Mouse (Mus musculus) lung, postnatal 0 days (tissue): ENCODE data around the gene Dmpk. TPM values are rescaled to one million over a fixed set of nuclear protein-coding genes. Genes with fewer than 3 reads are reported as not detected.

Experiments
- ATAC-seq: fragments of 200-750 bp; cut with Nextera tagmentation; 2 replicates; pipeline ENCODE4 v1.8.0; 2017; ENCODE audit warnings: moderate library complexity
- DNase-seq: peaks from one replicate; pipeline ENCODE4 v3.0.0-alpha.2; 2016; ENCODE audit warnings: low spot score
- H3K27ac ChIP-seq: fragments of 300-500 bp; sonication (generic); 2 replicates; pipeline ENCODE4 v1.5.1; 2014; ENCODE audit warnings: antibody characterized with exemption, mild to moderate bottlenecking, low read length, mixed read lengths
- H3K27me3 ChIP-seq: fragments of 300-500 bp; sonication (generic); replicated peaks from 2 replicates; pipeline ENCODE4 v1.6.1; 2014; ENCODE audit warnings: low read length, mixed read lengths; ENCODE audit not compliant: insufficient read depth
- H3K36me3 ChIP-seq: fragments of 300-500 bp; sonication (generic); 2 replicates; pipeline ENCODE4 v1.6.1; 2014; ENCODE audit warnings: low read length, mixed read lengths; ENCODE audit not compliant: insufficient read depth
- H3K4me1 ChIP-seq: fragments of 300-500 bp; sonication (generic); 2 replicates; pipeline ENCODE4 v1.6.1; 2014; ENCODE audit warnings: antibody characterized with exemption, low read depth, low read length, mixed read lengths; ENCODE audit not compliant: insufficient read depth
- H3K4me2 ChIP-seq: fragments of 300-500 bp; sonication (generic); replicated peaks from 2 replicates; pipeline ENCODE4 v1.6.1; 2014; ENCODE audit warnings: low read depth, mild to moderate bottlenecking, low read length, moderate library complexity, mixed read lengths
- H3K4me3 ChIP-seq: fragments of 300-500 bp; sonication (generic); 2 replicates; pipeline ENCODE4 v1.5.1; 2014; ENCODE audit warnings: low read depth, low read length
- H3K9ac ChIP-seq: fragments of 300-500 bp; sonication (generic); replicated peaks from 2 replicates; pipeline ENCODE4 v1.6.1; 2014; ENCODE audit warnings: low read depth, mild to moderate bottlenecking
- H3K9me3 ChIP-seq: fragments of 300-500 bp; sonication (generic); 2 replicates; pipeline ENCODE4 v1.6.1; 2016; ENCODE audit warnings: low read length, mixed read lengths
- CTCF ChIP-seq: IDR thresholded peaks from 2 replicates; pipeline ENCODE4 v1.5.1; 2016; ENCODE audit warnings: antibody characterized with exemption, mild to moderate bottlenecking
- EP300 ChIP-seq: IDR thresholded peaks from 2 replicates; pipeline ENCODE4 v1.6.1; 2016; ENCODE audit warnings: antibody characterized with exemption, mild to moderate bottlenecking, control low read depth
- WGBS: fragments of 180-500 bp; shearing (Covaris S2); extraction: QIAGEN DNeasy Blood & Tissue Kit; methylation state at CpG from one replicate; pipeline ENCODE4 v1.1.7; 2014; 5-methylcytosine and 5-hydroxymethylcytosine counted together
- polyA plus RNA-seq: library from polyadenylated mRNA; unstranded; fragments of >200 nt; fragmentation: Nextera tagmentation; extraction: Ambion mirVana; gene quantifications from 2 replicates; pipeline ENCODE4 v1.2.1, GENCODE M21; 2015

The Dmpk gene
- polyA plus RNA-seq, 1 experiment from 2014 or later = 11.5 TPM

GRCm38 (mm10) chr7:19093174-19093521 lies 9.5 kb downstream of the Dmpk start:
- TF ChIP-seq CTCF (peak; percentile 90), EP300 (no peak)
- Histone ChIP-seq H3K27ac (no peak overlapping the region; the same call in 1 of the 2 replicates), H3K4me2 (peak overlapping the region; percentile 93), H3K9ac (no peak overlapping the region), H3K36me3 (no peaks in the 10 kb centered on the region), H3K4me1 (peaks cover 14% of the 10 kb centered on the region), H3K9me3 (no peaks in the 10 kb centered on the region), H3K4me3 (peak overlapping the region; percentile 69), H3K27me3 (no peaks in the 10 kb centered on the region)
- ATAC-seq (peak; percentile 74), DNase-seq (peak; percentile 82)
- WGBS = 1% methylated on average over 7 of the region's 15 CpGs

GRCm38 (mm10) chr7:19093537-19094385 lies 10.1 kb downstream of the Dmpk start:
- H3K9ac ChIP-seq = peak overlapping the region; percentile 55
- H3K4me3 ChIP-seq = peak overlapping the region; percentile 69
- H3K9me3 ChIP-seq = no peaks in the 10 kb centered on the region
- H3K27ac ChIP-seq = peak overlapping the region; percentile 92
- no peaks in the 10 kb centered on the region for H3K36me3 ChIP-seq
- ATAC-seq (peak; percentile 89), DNase-seq (peak; percentile 99)
- no peaks in the 10 kb centered on the region for H3K27me3 ChIP-seq
- under 1% methylated on average over 43 of the region's 45 CpGs for WGBS
- peak overlapping the region; percentile 93 for H3K4me2 ChIP-seq
- no peak for TF ChIP-seq EP300
- no peak for TF ChIP-seq CTCF
- peaks cover 14% of the 10 kb centered on the region for H3K4me1 ChIP-seq

- Histone ChIP-seq H3K4me3 (peak within 1 kb of the TSS; percentile 69), H3K9ac (peak within 1 kb of the TSS; percentile 55), H3K9me3 (no peaks in the 10 kb centered on the region), H3K36me3 (no peaks in the 10 kb centered on the region), H3K4me2 (peak within 1 kb of the TSS; percentile 93), H3K4me1 (peaks cover 14% of the 10 kb centered on the region), H3K27ac (peak within 1 kb of the TSS; percentile 92), H3K27me3 (no peaks in the 10 kb centered on the region)
- whole genome bisulfite sequencing = 2% methylated on average over 20 of the region's 36 CpGs
- no peak for TF ChIP-seq CTCF
- TF ChIP-seq EP300 = no peak
- ATAC-seq (peak; percentile 4; the same call in 1 of the 2 replicates), DNase-seq (peak; percentile 70)
Measured at GRCm38 (mm10) chr7:19094471-19094825, 10.8 kb downstream of the Dmpk start, which contains the start of gene Six5. Six5 (plus strand) TSS chr7:19094594.

DNA sequence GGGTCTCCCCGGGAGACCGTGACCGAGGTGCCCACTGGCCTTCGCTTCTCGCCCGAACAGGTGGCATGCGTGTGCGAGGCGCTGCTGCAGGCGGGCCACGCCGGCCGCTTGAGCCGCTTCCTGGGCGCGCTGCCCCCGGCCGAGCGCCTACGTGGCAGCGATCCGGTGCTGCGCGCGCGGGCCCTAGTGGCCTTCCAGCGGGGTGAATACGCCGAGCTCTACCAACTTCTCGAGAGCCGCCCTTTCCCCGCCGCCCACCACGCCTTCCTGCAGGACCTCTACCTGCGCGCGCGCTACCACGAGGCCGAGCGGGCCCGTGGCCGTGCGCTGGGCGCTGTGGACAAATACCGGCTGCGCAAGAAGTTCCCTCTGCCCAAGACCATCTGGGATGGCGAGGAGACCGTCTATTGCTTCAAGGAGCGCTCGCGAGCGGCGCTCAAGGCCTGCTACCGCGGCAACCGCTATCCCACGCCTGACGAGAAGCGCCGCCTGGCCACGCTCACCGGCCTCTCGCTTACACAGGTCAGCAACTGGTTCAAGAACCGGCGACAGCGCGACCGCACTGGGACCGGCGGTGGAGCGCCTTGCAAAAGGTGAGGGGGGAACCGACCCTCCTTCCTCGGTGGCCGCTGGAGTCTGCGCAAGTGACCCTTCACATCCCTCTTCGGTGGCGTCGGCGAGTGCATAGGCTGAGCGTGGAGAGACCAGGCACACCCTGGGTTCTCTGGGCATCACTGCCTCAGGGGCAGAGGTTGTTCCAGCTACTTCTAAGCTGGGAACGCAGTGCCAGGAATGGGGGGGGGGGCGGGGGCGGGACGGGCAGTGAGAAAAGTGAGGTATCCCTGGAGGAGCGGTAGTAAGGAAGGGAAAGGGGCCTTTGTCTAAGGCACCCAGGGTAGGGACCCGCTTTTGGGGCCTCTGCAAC lies 11.4 kb downstream of the Dmpk start:
- peak overlapping the region; percentile 55 for H3K9ac ChIP-seq
- H3K36me3 ChIP-seq = no peaks in the 10 kb centered on the region
- peak overlapping the region; percentile 93 for H3K4me2 ChIP-seq
- H3K9me3 ChIP-seq = no peaks in the 10 kb centered on the region
- DNase-seq (peak; percentile 64), ATAC-seq (0 out of 2 replicates have a peak, but pooled peaks have one; percentile 2)
- H3K27ac ChIP-seq = peak overlapping the region; percentile 92
- H3K27me3 ChIP-seq = no peaks in the 10 kb centered on the region
- H3K4me1 ChIP-seq = peaks cover 14% of the 10 kb centered on the region
- peak overlapping the region; percentile 69 for H3K4me3 ChIP-seq
- under 1% methylated on average over 79 of the region's 87 CpGs for WGBS
- no peak; the same call in none of the 2 replicates for TF ChIP-seq CTCF

DNA sequence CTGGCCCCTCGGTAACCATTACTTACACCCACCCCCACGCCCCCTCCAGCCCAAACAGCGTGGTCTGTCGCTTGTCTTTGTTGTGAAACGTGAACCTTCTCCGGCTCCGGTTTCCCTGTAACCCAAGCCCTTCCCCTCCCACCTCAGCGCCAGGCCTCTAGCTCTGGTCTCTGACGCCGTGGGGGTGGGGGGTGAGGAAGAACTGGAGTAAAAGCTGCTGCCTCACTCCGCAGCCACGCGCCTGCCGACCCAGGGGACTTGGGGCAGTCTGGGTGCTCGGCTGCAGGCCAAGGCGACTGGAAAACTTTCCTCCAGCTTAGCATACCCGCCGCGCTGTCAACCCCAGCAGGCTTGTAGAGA lies 12.1 kb downstream of the Dmpk start:
- no peak for ATAC-seq
- under 1% methylated on average over 19 of the region's 19 CpGs for WGBS
- DNase-seq = peak; percentile 78

DNA sequence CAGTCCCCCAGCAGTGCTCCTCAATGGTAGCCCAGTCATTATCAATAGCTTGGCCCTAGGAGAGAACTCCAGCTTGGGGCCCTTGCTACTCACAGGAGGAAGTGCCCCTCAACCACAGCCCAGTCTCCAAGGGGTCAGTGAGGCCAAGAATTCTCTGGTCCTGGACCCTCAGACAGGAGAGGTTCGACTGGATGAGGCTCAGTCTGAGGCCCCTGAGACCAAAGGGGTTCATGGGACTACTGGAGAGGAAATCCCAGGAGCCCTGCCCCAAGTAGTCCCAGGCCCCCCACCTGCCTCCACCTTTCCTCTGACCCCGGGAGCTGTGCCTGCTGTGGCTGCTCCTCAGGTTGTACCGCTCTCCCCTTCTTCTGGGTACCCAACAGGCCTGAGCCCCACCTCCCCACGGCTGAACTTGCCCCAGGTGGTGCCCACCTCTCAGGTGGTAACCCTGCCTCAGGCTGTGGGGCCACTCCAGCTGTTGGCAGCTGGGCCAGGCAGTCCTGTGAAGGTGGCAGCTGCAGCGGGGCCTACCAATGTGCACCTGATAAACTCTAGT lies 12.8 kb downstream of the Dmpk start:
- DNase-seq (no peak), ATAC-seq (no peak)
- Histone ChIP-seq H3K4me2 (peak overlapping the region; percentile 93), H3K9me3 (no peaks in the 10 kb centered on the region), H3K27me3 (no peaks in the 10 kb centered on the region), H3K36me3 (no peaks in the 10 kb centered on the region), H3K27ac (no peak overlapping the region), H3K4me1 (peaks cover 14% of the 10 kb centered on the region), H3K4me3 (no peak overlapping the region), H3K9ac (no peak overlapping the region)
- WGBS = 66% methylated on average over 5 of the region's 5 CpGs
- no peak for TF ChIP-seq EP300
- no peak for TF ChIP-seq CTCF

More for the DNA sequence above, 12.1 kb downstream of the Dmpk start:
- Histone ChIP-seq H3K4me3 (peak overlapping the region; percentile 69), H3K27ac (peak overlapping the region; percentile 92; the same call in 1 of the 2 replicates), H3K27me3 (no peaks in the 10 kb centered on the region), H3K36me3 (no peaks in the 10 kb centered on the region), H3K4me1 (peaks cover 14% of the 10 kb centered on the region), H3K9me3 (no peaks in the 10 kb centered on the region), H3K4me2 (peak overlapping the region; percentile 93), H3K9ac (0 out of 2 replicates have a peak overlapping the region, but pooled peaks have one; percentile 55)
- TF ChIP-seq EP300 (no peak), CTCF (no peak)
